Mouse (Mus musculus) CH12.LX (cell line): ENCODE measurements around the gene Kpnb1. TPM values are rescaled to one million over a fixed set of nuclear protein-coding genes. Genes with fewer than 3 reads are reported as not detected.

ENCODE experiments used
- DNase-seq: peaks from one replicate; pipeline ENCODE4 v3.0.0-alpha.2; 2013; ENCODE audit errors: extremely low read depth
- H3K27ac ChIP-seq: 2 replicates; pipeline ENCODE4 v1.5.1; 2012; ENCODE audit warnings: low read depth, mild to moderate bottlenecking, control low read depth, moderate library complexity; ENCODE audit not compliant: insufficient read depth
- H3K27me3 ChIP-seq: replicated peaks from 2 replicates; pipeline ENCODE3; 2012; ENCODE audit warnings: inconsistent platforms
- H3K36me3 ChIP-seq, 2 experiments: replicated peaks in 1 of 2; 2 replicates each; pipeline versions ENCODE3 to v1.6.1; 2012; ENCODE audit warnings: inconsistent platforms in 1 of 2, low read length in 1 of 2, mild to moderate bottlenecking in 1 of 2, mixed read lengths in 1 of 2, moderate library complexity in 1 of 2; ENCODE audit not compliant: control insufficient read depth in 1 of 2, insufficient read depth in 1 of 2
- H3K4me1 ChIP-seq, 2 experiments: 2 replicates each; pipeline ENCODE4 v1.6.1; 2012; ENCODE audit warnings: inconsistent platforms in 1 of 2, moderate library complexity in 1 of 2; ENCODE audit not compliant: insufficient read depth in 2 of 2, control insufficient read depth in 1 of 2
- H3K4me2 ChIP-seq: 2 replicates; pipeline ENCODE4 v1.6.1; 2012; ENCODE audit warnings: low read depth, mild to moderate bottlenecking, control low read depth; ENCODE audit not compliant: poor library complexity, insufficient read depth, severe bottlenecking
- H3K4me3 ChIP-seq, 3 experiments: fragments of 150-350 bp in 1 of 3; sonication (generic) in 1 of 3; replicated peaks in 1 of 3; 2 replicates each; pipeline versions ENCODE3 to v1.5.1; 2011 to 2012; ENCODE audit warnings: low read depth in 2 of 3, low read length in 2 of 3, mild to moderate bottlenecking in 2 of 3, moderate library complexity in 2 of 3, control low read depth in 1 of 3, improper control_type of control experiment in 1 of 3, inconsistent platforms in 1 of 3, mixed read lengths in 1 of 3; ENCODE audit not compliant: poor library complexity in 1 of 3
- H3K79me2 ChIP-seq: replicated peaks from 2 replicates; pipeline ENCODE4 v1.6.1; 2012; ENCODE audit warnings: mild to moderate bottlenecking, moderate library complexity; ENCODE audit not compliant: control insufficient read depth, poor library complexity, insufficient read depth, severe bottlenecking; ENCODE audit errors: extremely low read depth
- H3K9ac ChIP-seq: 2 replicates; pipeline ENCODE4 v1.6.1; 2012; ENCODE audit warnings: low read depth, mild to moderate bottlenecking, control low read depth, moderate library complexity; ENCODE audit not compliant: insufficient read depth
- H3K9me3 ChIP-seq: replicated peaks from 2 replicates; pipeline ENCODE3; 2012; ENCODE audit warnings: low read length, inconsistent platforms, mixed read lengths
- BHLHE40 ChIP-seq: IDR thresholded peaks from 2 replicates; pipeline ENCODE4 v1.6.1; 2011; ENCODE audit warnings: mild to moderate bottlenecking, low read depth, low read length, improper control_type of control experiment
- CHD1 ChIP-seq: IDR thresholded peaks from 2 replicates; pipeline ENCODE4 v1.6.1; 2012; ENCODE audit warnings: low read depth, low read length, improper control_type of control experiment, inconsistent platforms
- CHD2 ChIP-seq: IDR thresholded peaks from 2 replicates; pipeline ENCODE4 v1.6.1; 2011; ENCODE audit warnings: low read length, improper control_type of control experiment
- CTCF ChIP-seq, 2 experiments: IDR thresholded peaks in 1 of 2; conservative IDR thresholded peaks in 1 of 2; 2 replicates each; pipeline ENCODE4 v1.5.1; 2011 to 2012; ENCODE audit warnings: low read depth in 2 of 2, low read length in 2 of 2, improper control_type of control experiment in 1 of 2, inconsistent platforms in 1 of 2, mild to moderate bottlenecking in 1 of 2, moderate library complexity in 1 of 2
- E2F4 ChIP-seq: IDR thresholded peaks from 2 replicates; pipeline ENCODE4 v1.6.1; 2011; ENCODE audit warnings: low read depth, low read length, improper control_type of control experiment; ENCODE audit not compliant: insufficient replicate concordance
- ELF1 ChIP-seq: IDR thresholded peaks from 2 replicates; pipeline ENCODE4 v1.6.1; 2014; ENCODE audit warnings: low read depth, mild to moderate bottlenecking, inconsistent platforms, low read length, improper control_type of control experiment
- ETS1 ChIP-seq: conservative IDR thresholded peaks from 2 replicates; pipeline ENCODE4 v1.6.1; 2012; ENCODE audit warnings: low read depth, mild to moderate bottlenecking, inconsistent platforms, low read length, improper control_type of control experiment, moderate library complexity
- GABPA ChIP-seq: IDR thresholded peaks from 2 replicates; pipeline ENCODE4 v1.6.1; 2012; ENCODE audit warnings: low read depth, low read length, improper control_type of control experiment, inconsistent platforms; ENCODE audit not compliant: insufficient replicate concordance
- HCFC1 ChIP-seq: IDR thresholded peaks from 2 replicates; pipeline ENCODE4 v1.6.1; 2012; ENCODE audit warnings: low read depth, mild to moderate bottlenecking, inconsistent platforms, low read length, improper control_type of control experiment
- IRF4 ChIP-seq: IDR thresholded peaks from 2 replicates; pipeline ENCODE4 v1.6.1; 2014; ENCODE audit warnings: low read depth, mild to moderate bottlenecking, inconsistent platforms, low read length, improper control_type of control experiment
- JUN ChIP-seq: IDR thresholded peaks from 2 replicates; pipeline ENCODE4 v1.6.1; 2011; ENCODE audit warnings: low read depth, mild to moderate bottlenecking, low read length, improper control_type of control experiment, moderate library complexity; ENCODE audit not compliant: insufficient read depth
- JUND ChIP-seq: conservative IDR thresholded peaks from 2 replicates; pipeline ENCODE4 v1.6.1; 2011; ENCODE audit warnings: low read depth, low read length, improper control_type of control experiment
- KAT2A ChIP-seq: IDR thresholded peaks from 2 replicates; pipeline ENCODE4 v1.6.1; 2012; ENCODE audit warnings: low read length, improper control_type of control experiment, inconsistent platforms; ENCODE audit not compliant: insufficient replicate concordance
- MAFK ChIP-seq: IDR thresholded peaks from 2 replicates; pipeline ENCODE4 v1.6.1; 2011; ENCODE audit warnings: low read length, improper control_type of control experiment; ENCODE audit not compliant: insufficient replicate concordance
- MAX ChIP-seq: IDR thresholded peaks from 2 replicates; pipeline ENCODE4 v1.6.1; 2011; ENCODE audit warnings: low read length, improper control_type of control experiment
- MAZ ChIP-seq: IDR thresholded peaks from 2 replicates; pipeline ENCODE4 v1.6.1; 2012; ENCODE audit warnings: low read depth, mild to moderate bottlenecking, inconsistent platforms, low read length, improper control_type of control experiment, moderate library complexity
- MEF2A ChIP-seq: IDR thresholded peaks from 2 replicates; pipeline ENCODE4 v1.6.1; 2014; ENCODE audit warnings: low read depth, mild to moderate bottlenecking, inconsistent platforms, low read length, improper control_type of control experiment, borderline replicate concordance
- MXI1 ChIP-seq: IDR thresholded peaks from 2 replicates; pipeline ENCODE4 v1.6.1; 2011; ENCODE audit warnings: mild to moderate bottlenecking, low read depth, low read length, improper control_type of control experiment
- MYC ChIP-seq: IDR thresholded peaks from 2 replicates; pipeline ENCODE4 v1.6.1; 2011; ENCODE audit warnings: low read depth, mild to moderate bottlenecking, improper control_type of control experiment, low read length
- NELFE ChIP-seq: IDR thresholded peaks from 2 replicates; pipeline ENCODE4 v1.6.1; 2011; ENCODE audit warnings: low read depth, low read length, improper control_type of control experiment
- NRF1 ChIP-seq: IDR thresholded peaks from 2 replicates; pipeline ENCODE4 v1.6.1; 2014; ENCODE audit warnings: low read depth, mild to moderate bottlenecking, inconsistent platforms, low read length, improper control_type of control experiment, moderate library complexity
- PAX5 ChIP-seq: IDR thresholded peaks from 2 replicates; pipeline ENCODE4 v1.6.1; 2012; ENCODE audit warnings: low read length, inconsistent platforms, mixed read lengths
- POLR2AphosphoS2 ChIP-seq: IDR thresholded peaks from 2 replicates; pipeline ENCODE4 v1.6.1; 2011; ENCODE audit warnings: low read depth, low read length, improper control_type of control experiment
- RAD21 ChIP-seq: IDR thresholded peaks from 2 replicates; pipeline ENCODE4 v1.6.1; 2011; ENCODE audit warnings: low read depth, mild to moderate bottlenecking, low read length, improper control_type of control experiment, moderate library complexity
- RCOR1 ChIP-seq: conservative IDR thresholded peaks from 2 replicates; pipeline ENCODE4 v1.6.1; 2012; ENCODE audit warnings: low read depth, mild to moderate bottlenecking, inconsistent platforms, low read length, improper control_type of control experiment
- SMC3 ChIP-seq: IDR thresholded peaks from 2 replicates; pipeline ENCODE4 v1.6.1; 2011; ENCODE audit warnings: low read depth, low read length, improper control_type of control experiment
- TBP ChIP-seq: conservative IDR thresholded peaks from 2 replicates; pipeline ENCODE4 v1.6.1; 2011; ENCODE audit warnings: low read depth, low read length, improper control_type of control experiment
- UBTF ChIP-seq: IDR thresholded peaks from 2 replicates; pipeline ENCODE4 v1.6.1; 2012; ENCODE audit warnings: low read depth, mild to moderate bottlenecking, inconsistent platforms, low read length, improper control_type of control experiment, moderate library complexity
- USF1 ChIP-seq: IDR thresholded peaks from 2 replicates; pipeline ENCODE4 v1.6.1; 2014; ENCODE audit warnings: low read depth, mild to moderate bottlenecking, inconsistent platforms, low read length, improper control_type of control experiment
- USF2 ChIP-seq: conservative IDR thresholded peaks from 2 replicates; pipeline ENCODE4 v1.6.1; 2011; ENCODE audit warnings: low read depth, low read length, improper control_type of control experiment
- ZC3H11A ChIP-seq: IDR thresholded peaks from 2 replicates; pipeline ENCODE4 v1.6.1; 2012; ENCODE audit warnings: low read depth, mild to moderate bottlenecking, inconsistent platforms, low read length, improper control_type of control experiment
- ZKSCAN1 ChIP-seq: IDR thresholded peaks from 2 replicates; pipeline ENCODE4 v1.6.1; 2012; ENCODE audit warnings: low read depth, inconsistent platforms, low read length, improper control_type of control experiment, borderline replicate concordance
- ZMIZ1 ChIP-seq: IDR thresholded peaks from 2 replicates; pipeline ENCODE4 v1.6.1; 2012; ENCODE audit warnings: low read depth, mild to moderate bottlenecking, inconsistent platforms, low read length, improper control_type of control experiment
- ZNF384 ChIP-seq: IDR thresholded peaks from 2 replicates; pipeline ENCODE4 v1.6.1; 2012; ENCODE audit warnings: low read depth, low read length, improper control_type of control experiment, inconsistent platforms
- dilution Hi-C: fragments of 300-500 bp; cut with MboI; formaldehyde crosslinking; loops from 2 replicates; pipeline ENCODE4 v1.14.3; 2020; ENCODE audit warnings: low sequenced_read_pairs; ENCODE audit not compliant: extremely low pct_unique_long_range_greater_than_20kb, extremely low pct_ligation_motif_present
- in situ Hi-C: fragments of 300-500 bp; cut with MboI; formaldehyde crosslinking; loops from 3 replicates; pipeline ENCODE4 v1.14.3; 2019; ENCODE audit warnings: low sequenced_read_pairs, low pct_ligation_motif_present, low pct_unique_long_range_greater_than_20kb, mixed read lengths
- polyA plus RNA-seq: library from polyadenylated mRNA; unstranded; fragments of >175 nt; gene quantifications from 2 replicates; pipeline ENCODE4 v1.2.1, GENCODE M21; 2012; ENCODE audit warnings: low read depth; ENCODE audit not compliant: insufficient read length
- total RNA-seq, 2 experiments: library from RNA; depleted of rRNA; stranded (reverse); fragments of 300-350 nt in 1 of 2; fragments of >200 nt in 1 of 2; gene quantifications; 2 replicates each; pipeline ENCODE4 v1.2.3; 2012 to 2014

Kpnb1 gene
- total and polyA plus RNA-seq, 3 experiments: 194 to 411 (median 234) TPM

DNA sequence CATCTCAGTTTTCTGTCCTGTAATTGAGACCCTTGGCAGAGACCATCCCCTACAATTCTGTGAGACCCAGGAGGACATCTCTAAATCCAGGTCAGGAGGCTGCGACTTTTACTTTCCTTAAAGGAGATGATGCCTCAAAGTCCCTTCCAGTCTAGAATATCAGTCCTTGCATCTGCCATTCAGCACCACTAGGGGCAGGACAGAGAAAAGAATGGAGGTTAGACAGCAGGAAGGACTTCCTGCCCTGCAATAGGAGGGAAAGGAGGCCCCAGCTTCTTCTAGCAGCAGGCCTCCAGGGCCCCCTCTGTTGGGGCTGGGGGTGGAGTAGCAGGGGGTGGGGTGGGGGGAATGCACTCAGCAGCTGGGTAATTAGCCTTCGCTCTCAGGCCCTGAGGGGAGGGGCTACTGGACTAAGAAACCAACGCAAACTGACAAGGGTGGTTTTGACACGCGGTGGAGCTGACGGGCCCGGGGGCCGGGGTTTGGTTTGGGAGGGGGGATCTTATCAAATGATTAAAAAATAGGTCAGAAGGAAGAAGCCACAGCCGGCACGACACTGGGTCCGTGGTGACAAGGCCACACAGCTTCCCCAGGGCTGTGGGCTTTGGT is 64.3 kb downstream of the Kpnb1 start:
- Histone ChIP-seq H3K36me3 (no peaks in the 10 kb centered on the region), H3K4me2 (peak overlapping the region; percentile 17; the same call in 1 of the 2 replicates), H3K79me2 (no peaks in the 10 kb centered on the region), H3K4me3 (no peak overlapping the region), H3K4me1 (peaks cover 36 to 91% of the 10 kb centered on the region in 2 experiments), H3K9ac (peak overlapping the region; percentile 4; the same call in 1 of the 2 replicates), H3K27ac (no peak overlapping the region), H3K27me3 (no peaks in the 10 kb centered on the region), H3K9me3 (no peaks in the 10 kb centered on the region)
- TF ChIP-seq RCOR1: peak; percentile 42; the same call in 1 of the 2 replicates
- 0 out of 2 replicates have a peak, but pooled peaks have one; percentile 37 for TF ChIP-seq MEF2A
- TF ChIP-seq BHLHE40: peak; percentile 32; the same call in 1 of the 2 replicates
- no peak for TF ChIP-seq USF1
- TF ChIP-seq NELFE: peak; percentile 52; the same call in 1 of the 2 replicates
- no peak for TF ChIP-seq ZNF384
- peak; percentile 71 for TF ChIP-seq RAD21
- TF ChIP-seq ZC3H11A: no peak; the same call in 1 of the 2 replicates
- TF ChIP-seq E2F4: no peak
- TF ChIP-seq MAFK: no peak
- TF ChIP-seq JUN: no peak
- peak; percentile 67 for TF ChIP-seq ELF1
- TF ChIP-seq MAZ: peak; percentile 57; the same call in 1 of the 2 replicates
- no peak for TF ChIP-seq MXI1
- TF ChIP-seq MAX: no peak
- peak; percentile 70 for TF ChIP-seq IRF4
- peak; percentile 80 to 85 for TF ChIP-seq CTCF (conservative IDR thresholded peaks at IDR 0.05 in 1 of 2, IDR thresholded peaks at IDR 0.05 in 1 of 2; ENCODE audit: low read depth in 2 of 2, low read length in 2 of 2)
- TF ChIP-seq UBTF: no peak
- TF ChIP-seq HCFC1: peak; percentile 53
- no peak for TF ChIP-seq USF2
- TF ChIP-seq ZMIZ1: no peak
- no peak for TF ChIP-seq TBP
- peak; percentile 54; the same call in 1 of the 2 replicates for TF ChIP-seq ZKSCAN1
- no peak; the same call in 1 of the 2 replicates for TF ChIP-seq ETS1
- no peak for TF ChIP-seq PAX5
- TF ChIP-seq SMC3: peak; percentile 69
- TF ChIP-seq CHD2: no peak
- TF ChIP-seq KAT2A: no peak
- no peak for TF ChIP-seq JUND
- TF ChIP-seq CHD1: no peak
- TF ChIP-seq MYC: peak; percentile 58; the same call in 1 of the 2 replicates
- TF ChIP-seq GABPA: no peak
- TF ChIP-seq POLR2AphosphoS2: no peak
- no peak for TF ChIP-seq NRF1
- DNase-seq: peak; percentile 82
- in situ Hi-C loops: no loop called here
- dilution Hi-C loops: no loop called here
